Mouse (Mus musculus) intestine, embryonic 16.5 days (tissue): ENCODE data around the gene Itpr2. TPM values are rescaled to one million over a fixed set of nuclear protein-coding genes. Genes with fewer than 3 reads are reported as not detected.
A peak's percentile ranks its signal among the peaks of the same experiment; 100 is the strongest.

Source experiments
- ATAC-seq: fragments of 200-750 bp; cut with Nextera tagmentation; 2 replicates; pipeline ENCODE4 v1.8.0; 2017; ENCODE audit warnings: moderate TSS enrichment, moderate library complexity
- H3K27ac ChIP-seq: fragments of 300-500 bp; sonication (generic); 2 replicates; pipeline ENCODE4 v1.5.1; 2014; ENCODE audit warnings: mild to moderate bottlenecking, low read length
- H3K27me3 ChIP-seq: fragments of 300-500 bp; sonication (generic); replicated peaks from 2 replicates; pipeline ENCODE4 v1.6.1; 2014; ENCODE audit warnings: low read length, control low read depth, mixed read lengths; ENCODE audit not compliant: control insufficient read depth, insufficient read depth
- H3K36me3 ChIP-seq: fragments of 300-500 bp; sonication (generic); 2 replicates; pipeline ENCODE4 v1.6.1; 2014; ENCODE audit warnings: low read length, control low read depth; ENCODE audit not compliant: control insufficient read depth, insufficient read depth
- H3K4me1 ChIP-seq: fragments of 300-500 bp; sonication (generic); 2 replicates; pipeline ENCODE4 v1.6.1; 2014; ENCODE audit warnings: low read length, control low read depth, mixed read lengths; ENCODE audit not compliant: control insufficient read depth, insufficient read depth
- H3K4me2 ChIP-seq: fragments of 300-500 bp; sonication (generic); 2 replicates; pipeline ENCODE4 v1.6.1; 2014; ENCODE audit warnings: low read depth, low read length, control low read depth
- H3K4me3 ChIP-seq: fragments of 300-500 bp; sonication (generic); 2 replicates; pipeline ENCODE4 v1.5.1; 2014; ENCODE audit warnings: mild to moderate bottlenecking, low read length
- H3K9ac ChIP-seq: fragments of 300-500 bp; sonication (generic); 2 replicates; pipeline ENCODE4 v1.6.1; 2014; ENCODE audit warnings: low read depth, low read length
- H3K9me3 ChIP-seq: fragments of 300-500 bp; sonication (generic); 2 replicates; pipeline ENCODE4 v1.6.1; 2016; ENCODE audit warnings: low read length, control low read depth; ENCODE audit not compliant: control insufficient read depth
- WGBS: fragments of 180-500 bp; shearing (Covaris S2); extraction: QIAGEN DNeasy Blood & Tissue Kit; methylation state at CpG from one replicate; pipeline ENCODE4 v1.1.7; 2014; 5-methylcytosine and 5-hydroxymethylcytosine counted together
- polyA plus RNA-seq: library from polyadenylated mRNA; unstranded; fragments of >200 nt; fragmentation: Nextera tagmentation; extraction: Ambion mirVana; gene quantifications from 2 replicates; pipeline ENCODE4 v1.2.1, GENCODE M21; 2015

Itpr2 gene
- polyA plus RNA-seq, 1 experiment from 2014 or later: 7.5 TPM

DNA sequence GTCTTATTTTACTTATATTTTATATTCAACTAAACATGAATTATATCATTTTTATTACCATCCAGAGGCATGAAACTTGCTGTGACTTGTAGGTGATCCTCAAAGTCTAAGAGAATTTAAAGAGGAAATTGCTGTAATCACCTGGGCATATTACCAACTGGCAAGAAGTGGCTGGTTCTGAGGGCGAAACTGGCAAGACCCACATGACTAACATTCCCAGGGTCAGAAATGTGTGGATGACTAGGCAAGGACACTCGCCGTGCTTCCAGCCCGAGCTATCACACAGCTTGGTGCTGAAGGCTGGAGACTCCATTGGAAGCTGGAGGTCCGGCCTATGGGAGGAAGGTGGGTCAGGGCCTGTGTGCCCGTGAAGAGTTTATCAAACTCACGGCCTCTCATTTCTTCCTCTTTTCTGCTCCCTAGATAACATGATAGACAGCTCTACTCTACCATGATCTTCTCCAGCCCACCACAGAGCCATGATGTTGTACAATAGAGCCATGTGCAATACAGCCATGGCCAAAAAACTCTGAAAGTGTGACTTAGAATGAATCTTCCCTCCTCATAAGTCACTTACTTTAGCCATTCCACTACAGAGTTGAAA, 306.1 kb downstream of the Itpr2 start:
- H3K27me3 ChIP-seq: no peaks in the 10 kb centered on the region
- no peaks in the 10 kb centered on the region for H3K4me1 ChIP-seq
- no peak for ATAC-seq
- no peak overlapping the region for H3K9ac ChIP-seq
- H3K9me3 ChIP-seq: 0 out of 2 replicates have a peak, but pooled peaks cover 4% of the 10 kb centered on the region
- WGBS: 95% methylated on average over 7 of the region's 7 CpGs
- no peak overlapping the region for H3K4me2 ChIP-seq
- no peak overlapping the region for H3K4me3 ChIP-seq
- H3K27ac ChIP-seq: no peak overlapping the region
- no peaks in the 10 kb centered on the region for H3K36me3 ChIP-seq

- H3K4me2 ChIP-seq: no peak overlapping the region
- H3K36me3 ChIP-seq: no peaks in the 10 kb centered on the region
- no peak overlapping the region for H3K27ac ChIP-seq
- no peak overlapping the region for H3K4me3 ChIP-seq
- no peak overlapping the region for H3K9ac ChIP-seq
- ATAC-seq: no peak
- H3K4me1 ChIP-seq: no peaks in the 10 kb centered on the region
- 0 out of 2 replicates have a peak, but pooled peaks cover 4% of the 10 kb centered on the region for H3K9me3 ChIP-seq
- H3K27me3 ChIP-seq: no peaks in the 10 kb centered on the region
- WGBS: 83% methylated on average over 5 of the region's 5 CpGs
These were observed 310.1 kb downstream of the Itpr2 start for GRCm38 (mm10) chr6:146191931-146192330.

- 60% methylated on average over 8 of the region's 8 CpGs for WGBS
- H3K4me1 ChIP-seq: no peaks in the 10 kb centered on the region
- no peak overlapping the region for H3K9ac ChIP-seq
- no peaks in the 10 kb centered on the region for H3K27me3 ChIP-seq
- no peaks in the 10 kb centered on the region for H3K36me3 ChIP-seq
- no peak overlapping the region for H3K4me3 ChIP-seq
- ATAC-seq: no peak
- H3K9me3 ChIP-seq: 0 out of 2 replicates have a peak, but pooled peaks cover 4% of the 10 kb centered on the region
- H3K27ac ChIP-seq: no peak overlapping the region
- no peak overlapping the region for H3K4me2 ChIP-seq
These were observed 312.0 kb downstream of the Itpr2 start for GRCm38 (mm10) chr6:146190006-146190405.

GRCm38 (mm10) chr6:146185532-146185931, 316.5 kb downstream of the Itpr2 start:
- Histone ChIP-seq H3K4me1 (no peaks in the 10 kb centered on the region), H3K9ac (no peak overlapping the region), H3K27me3 (no peaks in the 10 kb centered on the region), H3K4me3 (no peak overlapping the region), H3K9me3 (no peaks in the 10 kb centered on the region), H3K36me3 (no peaks in the 10 kb centered on the region), H3K4me2 (no peak overlapping the region), H3K27ac (no peak overlapping the region)
- ATAC-seq: peak; percentile 83
- 87% methylated on average over 2 of the region's 2 CpGs for WGBS

- ATAC-seq: no peak
- H3K27ac ChIP-seq: no peak overlapping the region
- no peaks in the 10 kb centered on the region for H3K27me3 ChIP-seq
- H3K9ac ChIP-seq: no peak overlapping the region
- 87% methylated on average over 9 of the region's 9 CpGs for WGBS
- no peaks in the 10 kb centered on the region for H3K4me1 ChIP-seq
- H3K4me2 ChIP-seq: no peak overlapping the region
- H3K4me3 ChIP-seq: no peak overlapping the region
- H3K36me3 ChIP-seq: no peaks in the 10 kb centered on the region
- H3K9me3 ChIP-seq: no peaks in the 10 kb centered on the region
These were observed 317.3 kb downstream of the Itpr2 start for GRCm38 (mm10) chr6:146184771-146185170.

- no peak overlapping the region for H3K9ac ChIP-seq
- no peaks in the 10 kb centered on the region for H3K9me3 ChIP-seq
- no peak overlapping the region for H3K27ac ChIP-seq
- H3K4me3 ChIP-seq: no peak overlapping the region
- H3K36me3 ChIP-seq: no peaks in the 10 kb centered on the region
- H3K27me3 ChIP-seq: no peaks in the 10 kb centered on the region
- H3K4me1 ChIP-seq: no peaks in the 10 kb centered on the region
- no peak overlapping the region for H3K4me2 ChIP-seq
- WGBS: 74% methylated on average over 4 of the region's 4 CpGs
- ATAC-seq: no peak
These were observed 327.3 kb downstream of the Itpr2 start for GRCm38 (mm10) chr6:146174644-146175250.

GRCm38 (mm10) chr6:146170603-146171051, 331.4 kb downstream of the Itpr2 start:
- Histone ChIP-seq H3K27ac (no peak overlapping the region), H3K4me3 (no peak overlapping the region), H3K4me2 (no peak overlapping the region), H3K27me3 (no peaks in the 10 kb centered on the region), H3K9me3 (no peaks in the 10 kb centered on the region), H3K36me3 (no peaks in the 10 kb centered on the region), H3K9ac (no peak overlapping the region), H3K4me1 (no peaks in the 10 kb centered on the region)
- ATAC-seq: no peak
- WGBS: 80% methylated on average over 14 of the region's 14 CpGs

GRCm38 (mm10) chr6:146167207-146167606, 334.8 kb downstream of the Itpr2 start:
- Histone ChIP-seq H3K9ac (no peak overlapping the region), H3K36me3 (no peaks in the 10 kb centered on the region), H3K4me2 (no peak overlapping the region), H3K9me3 (no peaks in the 10 kb centered on the region), H3K27me3 (no peaks in the 10 kb centered on the region), H3K27ac (no peak overlapping the region), H3K4me1 (no peaks in the 10 kb centered on the region), H3K4me3 (no peak overlapping the region)
- WGBS: 82% methylated on average over 5 of the region's 5 CpGs
- ATAC-seq: no peak

DNA sequence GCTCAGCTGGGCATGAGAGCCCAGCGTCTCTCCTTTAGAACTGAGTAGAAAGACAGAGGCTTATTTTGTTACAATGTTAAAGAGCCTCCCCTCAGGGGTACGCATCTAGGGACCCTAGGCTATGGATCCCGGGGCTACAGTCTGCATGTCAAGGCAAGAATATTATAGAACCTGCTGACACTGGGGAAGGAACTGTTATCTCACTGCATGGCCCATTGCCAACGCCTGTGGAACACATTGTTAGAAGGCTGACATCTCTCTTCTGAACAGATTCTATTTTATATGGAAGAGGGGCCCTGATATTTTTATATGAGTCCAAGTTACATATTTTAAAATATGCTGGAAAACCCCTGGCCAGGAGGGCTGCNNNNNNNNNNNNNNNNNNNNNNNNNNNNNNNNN, 342.4 kb downstream of the Itpr2 start:
- Histone ChIP-seq H3K27me3 (no peaks in the 10 kb centered on the region), H3K36me3 (no peaks in the 10 kb centered on the region), H3K9ac (no peak overlapping the region), H3K27ac (no peak overlapping the region), H3K4me2 (no peak overlapping the region), H3K9me3 (no peaks in the 10 kb centered on the region), H3K4me3 (no peak overlapping the region), H3K4me1 (no peaks in the 10 kb centered on the region)
- 75% methylated on average over 4 of the region's 4 CpGs for WGBS
- no peak for ATAC-seq
